Mouse (Mus musculus): ENCODE data around the gene Ppif. TPM values are rescaled to one million over a fixed set of nuclear protein-coding genes. Genes with fewer than 3 reads are reported as not detected.

Gene Ppif
- polyA plus RNA-seq, 1 experiment, result 164 TPM

GRCm38 (mm10) chr14:25679625-25680024 is 14.3 kb upstream of the Ppif start:
- TF ChIP-seq POLR2A (IDR thresholded peaks at IDR 0.05; ENCODE audit: low read depth, low read length) (no peak), CTCF (conservative IDR thresholded peaks at IDR 0.05; ENCODE audit: insufficient read depth, insufficient read length, low read depth, low read length) (no peak)
- H3K4me3 ChIP-seq (ENCODE audit: insufficient read depth, low read depth, low read length), result no peak overlapping the region
- 68% methylated on average over 7 of the region's 7 CpGs for WGBS
- H3K4me1 ChIP-seq (ENCODE audit: control insufficient read depth, insufficient read depth, low read length), result no peaks in the 10 kb centered on the region
- DNase-seq, result no peak
- no peaks in the 10 kb centered on the region for H3K36me3 ChIP-seq (ENCODE audit: control insufficient read depth, insufficient read depth, low read length)
- H3K27me3 ChIP-seq (replicated peaks; ENCODE audit: control insufficient read depth, insufficient read depth, low read length), result no peaks in the 10 kb centered on the region
- no peak overlapping the region for H3K27ac ChIP-seq (ENCODE audit: insufficient read depth, low read depth, low read length)

DNA sequence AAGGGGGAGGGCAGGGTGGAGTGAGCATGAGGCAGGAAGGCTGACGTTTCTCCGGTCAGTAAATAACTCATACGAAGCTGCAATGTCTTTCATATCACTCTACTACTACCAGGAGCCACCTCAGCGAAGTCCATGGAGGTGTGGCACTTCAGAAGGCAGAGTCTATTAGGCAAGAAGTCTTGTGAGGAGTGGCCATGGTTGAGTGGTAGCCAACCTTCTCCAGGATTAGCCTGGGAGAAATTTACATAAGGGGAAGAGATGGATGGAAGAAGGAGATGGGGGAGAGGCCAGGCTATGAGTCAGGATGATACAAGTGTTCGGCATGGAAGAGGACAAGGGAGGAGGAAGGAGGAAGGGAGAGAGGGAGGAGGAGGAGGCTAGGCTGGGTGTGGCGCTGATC is 11.9 kb upstream of the Ppif start:
- no peak overlapping the region for H3K27ac ChIP-seq (ENCODE audit: insufficient read depth, low read depth, low read length)
- 68% methylated on average over 6 of the region's 6 CpGs for WGBS
- TF ChIP-seq POLR2A (IDR thresholded peaks at IDR 0.05; ENCODE audit: low read depth, low read length) (no peak), CTCF (conservative IDR thresholded peaks at IDR 0.05; ENCODE audit: insufficient read depth, insufficient read length, low read depth, low read length) (no peak)

DNA sequence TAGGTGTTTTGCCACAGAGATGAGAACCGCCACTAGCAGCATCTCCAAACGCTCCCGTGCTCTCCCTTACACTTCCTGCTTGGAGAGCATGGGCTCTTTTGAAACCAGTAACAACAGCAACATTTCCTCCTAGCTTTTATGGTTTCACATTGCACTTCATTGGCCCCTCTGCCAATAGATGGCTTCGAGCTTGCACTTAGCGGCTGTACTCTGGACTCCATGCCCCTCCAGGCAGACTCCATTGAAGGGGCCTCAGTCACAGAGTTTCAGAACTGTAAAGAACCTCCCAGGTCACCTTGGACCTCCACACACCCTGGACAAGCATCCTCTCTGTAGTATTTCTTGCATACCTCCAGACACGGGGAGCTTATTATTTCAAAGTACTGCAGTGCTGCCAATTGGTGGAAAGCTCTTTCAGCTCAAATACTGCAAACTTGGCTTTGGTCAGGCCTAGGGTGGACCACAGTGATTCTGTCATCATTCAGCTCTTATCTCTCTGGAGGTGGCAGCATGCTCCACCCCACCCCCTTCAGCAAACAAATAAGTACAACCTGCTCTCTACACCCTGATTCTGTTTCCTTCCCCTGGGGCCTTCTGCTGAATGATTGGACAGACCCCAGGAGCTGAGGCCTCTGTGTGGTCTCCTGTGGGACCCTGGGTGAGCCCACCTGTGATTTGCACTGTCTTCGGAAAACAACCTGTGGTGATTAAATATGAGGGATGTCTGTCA is 7.6 kb upstream of the Ppif start:
- DNase-seq, result no peak
- no peaks in the 10 kb centered on the region for H3K4me1 ChIP-seq (ENCODE audit: control insufficient read depth, insufficient read depth, low read length)
- H3K36me3 ChIP-seq (ENCODE audit: control insufficient read depth, insufficient read depth, low read length), result no peaks in the 10 kb centered on the region
- no peaks in the 10 kb centered on the region for H3K27me3 ChIP-seq (replicated peaks; ENCODE audit: control insufficient read depth, insufficient read depth, low read length)
- H3K4me3 ChIP-seq (ENCODE audit: insufficient read depth, low read depth, low read length), result no peak overlapping the region
- WGBS, result 51% methylated on average over 7 of the region's 7 CpGs
- no peak overlapping the region for H3K27ac ChIP-seq (ENCODE audit: insufficient read depth, low read depth, low read length)
- TF ChIP-seq POLR2A (IDR thresholded peaks at IDR 0.05; ENCODE audit: low read depth, low read length) (no peak), CTCF (conservative IDR thresholded peaks at IDR 0.05; ENCODE audit: insufficient read depth, insufficient read length, low read depth, low read length) (no peak)

More for the DNA sequence above, 11.9 kb upstream of the Ppif start:
- Histone ChIP-seq H3K36me3 (ENCODE audit: control insufficient read depth, insufficient read depth, low read length) (no peaks in the 10 kb centered on the region), H3K4me3 (ENCODE audit: insufficient read depth, low read depth, low read length) (no peak overlapping the region), H3K4me1 (ENCODE audit: control insufficient read depth, insufficient read depth, low read length) (no peaks in the 10 kb centered on the region), H3K27me3 (replicated peaks; ENCODE audit: control insufficient read depth, insufficient read depth, low read length) (no peaks in the 10 kb centered on the region)
- no peak for DNase-seq

DNA sequence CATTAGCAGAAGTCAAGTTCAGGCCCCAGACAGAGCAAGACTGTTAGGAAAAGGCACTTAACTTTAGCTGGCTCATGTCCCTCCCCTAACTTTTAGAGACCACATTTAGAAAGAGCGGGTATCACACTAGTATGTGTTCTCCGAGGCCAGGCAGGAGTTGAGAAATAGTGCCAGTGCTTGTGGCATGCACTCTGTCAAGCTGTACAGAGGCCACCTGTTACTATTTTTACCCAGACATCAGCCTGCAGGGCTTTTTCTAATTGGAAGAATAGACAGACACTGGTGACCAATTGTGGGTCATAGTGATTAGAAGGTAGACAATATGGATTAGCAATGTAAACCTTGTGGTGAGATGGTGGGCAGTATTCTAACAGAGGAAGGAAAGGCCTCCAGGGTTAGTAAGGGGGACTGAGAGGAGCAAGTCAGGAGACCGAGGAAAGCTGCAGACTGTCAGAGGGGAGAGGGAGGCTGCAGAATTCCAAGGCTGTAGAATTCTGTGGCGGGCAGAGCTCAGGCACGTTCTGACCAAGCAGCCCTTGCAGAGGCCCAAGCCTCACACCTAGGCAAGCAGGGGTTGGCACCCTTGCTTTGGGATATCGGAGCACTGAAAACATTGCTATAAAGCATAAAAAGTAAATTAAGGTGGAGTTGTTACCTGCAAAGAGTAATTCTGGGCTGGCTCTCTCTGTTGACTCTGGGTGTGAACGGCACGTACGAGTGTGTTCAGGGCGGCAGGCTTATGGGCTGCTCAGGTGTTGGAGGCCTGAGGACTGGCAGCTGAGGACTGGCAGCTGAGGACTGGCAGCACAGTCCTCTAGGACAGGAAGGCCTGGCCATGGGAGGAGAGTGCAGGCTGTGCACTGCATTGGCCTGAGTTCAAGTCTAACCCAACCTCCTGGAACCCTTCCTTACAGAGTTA is 6.7 kb upstream of the Ppif start:
- TF ChIP-seq CTCF (conservative IDR thresholded peaks at IDR 0.05; ENCODE audit: insufficient read depth, insufficient read length, low read depth, low read length) (no peak), POLR2A (IDR thresholded peaks at IDR 0.05; ENCODE audit: low read depth, low read length) (no peak)
- H3K36me3 ChIP-seq (ENCODE audit: control insufficient read depth, insufficient read depth, low read length), result no peaks in the 10 kb centered on the region
- H3K27ac ChIP-seq (ENCODE audit: insufficient read depth, low read depth, low read length), result no peak overlapping the region
- DNase-seq, result no peak
- 89% methylated on average over 10 of the region's 10 CpGs for WGBS
- no peak overlapping the region for H3K4me3 ChIP-seq (ENCODE audit: insufficient read depth, low read depth, low read length)
- H3K4me1 ChIP-seq (ENCODE audit: control insufficient read depth, insufficient read depth, low read length), result no peaks in the 10 kb centered on the region
- H3K27me3 ChIP-seq (replicated peaks; ENCODE audit: control insufficient read depth, insufficient read depth, low read length), result no peaks in the 10 kb centered on the region

- Histone ChIP-seq H3K36me3 (ENCODE audit: control insufficient read depth, insufficient read depth, low read length) (no peaks in the 10 kb centered on the region), H3K4me3 (ENCODE audit: insufficient read depth, low read depth, low read length) (peak overlapping the region; percentile 6; the same call in 1 of the 2 replicates), H3K27ac (ENCODE audit: insufficient read depth, low read depth, low read length) (peak overlapping the region; percentile 57), H3K27me3 (replicated peaks; ENCODE audit: control insufficient read depth, insufficient read depth, low read length) (no peaks in the 10 kb centered on the region), H3K4me1 (ENCODE audit: control insufficient read depth, insufficient read depth, low read length) (peaks cover 16% of the 10 kb centered on the region; the same call in 1 of the 2 replicates)
- peak; percentile 65 for DNase-seq
- 42% methylated on average over 6 of the region's 6 CpGs for WGBS
- TF ChIP-seq POLR2A (IDR thresholded peaks at IDR 0.05; ENCODE audit: low read depth, low read length), result no peak
- no peak for TF ChIP-seq CTCF (conservative IDR thresholded peaks at IDR 0.05; ENCODE audit: insufficient read depth, insufficient read length, low read depth, low read length)
Observed at GRCm38 (mm10) chr14:25693271-25693887, 575 bp upstream of the Ppif start.

- under 1% methylated on average over 10 of the region's 10 CpGs for WGBS
- H3K4me1 ChIP-seq (ENCODE audit: control insufficient read depth, insufficient read depth, low read length), result peaks cover 16% of the 10 kb centered on the region; the same call in 1 of the 2 replicates
- H3K36me3 ChIP-seq (ENCODE audit: control insufficient read depth, insufficient read depth, low read length), result no peaks in the 10 kb centered on the region
- H3K27ac ChIP-seq (ENCODE audit: insufficient read depth, low read depth, low read length), result peak overlapping the region; percentile 36
- peak overlapping the region; percentile 71 for H3K4me3 ChIP-seq (ENCODE audit: insufficient read depth, low read depth, low read length)
- DNase-seq, result peak; percentile 67
- no peaks in the 10 kb centered on the region for H3K27me3 ChIP-seq (replicated peaks; ENCODE audit: control insufficient read depth, insufficient read depth, low read length)
- no peak for TF ChIP-seq POLR2A (IDR thresholded peaks at IDR 0.05; ENCODE audit: low read depth, low read length)
- TF ChIP-seq CTCF (conservative IDR thresholded peaks at IDR 0.05; ENCODE audit: insufficient read depth, insufficient read length, low read depth, low read length), result no peak
Observed at GRCm38 (mm10) chr14:25694569-25694897, 579 bp downstream of the Ppif start.

Data from kidney, adult 2 months (tissue).